Mouse (Mus musculus) adrenal gland, adult 2 months (tissue): ENCODE data around the gene Prkab2. TPM values are rescaled to one million over a fixed set of nuclear protein-coding genes. Genes with fewer than 3 reads are reported as not detected.
A peak's percentile ranks its signal among the peaks of the same experiment; 100 is the strongest.

Experiments used
- DNase-seq: peaks from one replicate; pipeline ENCODE4 v3.0.0; 2021
- long read RNA-seq: library from polyadenylated mRNA; stranded (forward); transcript quantifications from one replicate; pipeline ENCODE4 v2.0.0, GENCODE M21; 2021
- polyA plus RNA-seq: library from polyadenylated mRNA; depleted of rRNA; stranded (reverse); fragments of >200 nt; gene quantifications from 2 replicates; pipeline ENCODE4 v1.2.3, GENCODE M21; 2012; rRNA removed
- total RNA-seq, 2 experiments: library from RNA; stranded (reverse); gene quantifications; 2 replicates each; pipeline ENCODE4 v1.2.3; 2021

The Prkab2 gene
- 1 to 10 TPM; 8.3 to 9.6 TPM for total RNA-seq
- polyA plus RNA-seq, result 3.1 and 3.9 TPM in 2 replicates
- long read RNA-seq, partial matches to known transcripts, result 1 of 3 reads
- long read RNA-seq, other reads (novel, unspliced or antisense), result 2 of 3 reads

DNA sequence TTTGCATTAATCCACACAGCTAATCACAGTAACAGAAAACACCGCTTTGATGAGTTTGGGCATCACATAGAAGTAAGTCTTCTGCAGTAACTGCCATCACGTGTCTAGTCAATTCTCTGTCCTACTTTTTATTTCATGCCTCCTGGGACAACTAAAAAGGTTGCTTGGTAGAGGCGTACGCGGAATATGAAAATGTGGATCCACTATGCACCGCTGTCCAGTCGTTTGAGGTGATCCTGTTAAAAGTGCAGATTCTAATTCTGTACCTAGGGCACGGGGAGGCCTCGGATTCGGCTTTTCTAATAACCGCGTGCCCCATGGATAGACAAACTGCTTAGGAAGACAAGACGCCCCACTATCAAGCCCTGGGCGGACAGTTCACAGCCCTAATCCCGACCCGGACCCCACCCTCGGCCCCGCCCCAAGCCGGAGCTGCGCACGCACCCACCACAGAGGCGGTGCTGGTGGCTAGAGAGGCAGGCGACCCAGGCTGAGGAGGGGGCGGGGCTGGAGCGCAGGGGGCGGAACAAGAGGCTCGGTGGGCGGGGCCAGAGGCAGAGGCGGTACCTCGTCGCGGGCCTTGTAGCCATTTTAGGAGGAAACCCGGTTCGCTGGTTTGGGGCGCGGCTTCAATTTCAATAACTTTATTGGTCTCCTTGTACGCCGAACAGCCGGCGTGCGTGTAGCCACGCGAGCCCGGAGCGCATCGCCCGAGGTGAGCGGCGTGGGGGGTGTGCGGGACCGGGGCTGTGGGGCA is at the start of gene Prkab2:
TSS of gene Prkab2 (plus strand) at position 539 of the 757 bp plus-strand sequence.
- DNase-seq, result peak; percentile 100

DNA sequence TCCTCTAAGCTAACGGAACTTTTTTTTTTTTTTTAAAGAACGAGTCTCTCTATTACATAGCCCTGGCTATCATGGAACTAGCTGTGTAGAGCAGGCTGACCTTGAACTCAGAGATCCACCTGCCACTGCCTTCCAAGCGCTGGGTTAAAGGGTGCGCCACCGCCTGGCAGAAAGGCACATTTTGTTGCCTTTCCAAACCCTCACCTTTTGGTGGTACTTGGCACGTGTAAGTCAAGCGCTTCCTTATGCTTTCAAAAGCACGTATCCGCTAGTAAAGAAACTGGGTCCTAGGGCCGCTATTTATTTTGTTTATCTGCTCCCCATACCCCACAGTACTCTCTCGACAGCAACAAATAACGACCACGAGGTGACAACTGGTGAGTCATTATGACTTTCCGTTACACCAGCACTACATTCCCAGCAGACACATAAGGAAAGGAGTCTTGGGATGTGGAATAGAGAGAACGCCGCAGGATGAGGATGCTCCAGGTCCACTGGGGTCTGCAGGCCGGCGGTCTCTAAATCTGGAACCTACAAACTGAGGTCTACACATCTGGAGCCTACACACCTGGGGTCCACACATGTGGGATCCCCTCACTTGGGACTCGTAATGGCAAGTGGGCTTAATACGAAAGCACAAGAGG is 48.7 kb upstream of the Prkab2 start:
- peak; percentile 58 for DNase-seq

DNA sequence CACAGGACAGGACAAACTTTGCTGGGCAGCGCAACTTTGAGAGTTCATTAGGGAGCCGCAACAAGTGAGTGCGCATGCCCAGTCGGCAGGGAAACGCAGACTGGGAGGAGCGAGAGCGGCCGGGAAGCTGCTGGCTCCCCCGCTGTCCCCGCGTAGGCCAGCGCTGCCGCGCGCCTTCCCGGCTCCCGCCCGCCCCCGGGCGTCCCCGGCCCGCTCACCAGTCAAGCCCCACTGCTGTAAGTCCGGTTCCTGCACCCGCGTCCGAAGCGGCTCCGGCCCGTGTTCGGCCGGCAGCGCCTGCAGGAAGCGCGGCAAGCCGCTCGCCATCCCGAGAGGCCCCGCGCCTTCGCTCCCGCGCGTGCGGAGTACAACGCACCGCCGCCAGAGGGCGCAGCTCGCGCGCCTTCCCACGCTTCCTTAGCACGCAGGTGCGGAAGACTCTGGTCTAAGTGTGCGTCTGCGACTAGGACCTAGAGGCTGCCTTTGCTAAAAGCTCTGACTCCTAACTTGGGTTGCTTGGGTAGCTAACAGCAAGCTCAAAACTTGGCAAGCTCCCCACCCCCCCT is 48.1 kb upstream of the Prkab2 start, which contains the start of gene Chd1l:
TSS of gene Chd1l (minus strand) at position 359 of the 566 bp plus-strand sequence.
- DNase-seq, result peak; percentile 94

DNA sequence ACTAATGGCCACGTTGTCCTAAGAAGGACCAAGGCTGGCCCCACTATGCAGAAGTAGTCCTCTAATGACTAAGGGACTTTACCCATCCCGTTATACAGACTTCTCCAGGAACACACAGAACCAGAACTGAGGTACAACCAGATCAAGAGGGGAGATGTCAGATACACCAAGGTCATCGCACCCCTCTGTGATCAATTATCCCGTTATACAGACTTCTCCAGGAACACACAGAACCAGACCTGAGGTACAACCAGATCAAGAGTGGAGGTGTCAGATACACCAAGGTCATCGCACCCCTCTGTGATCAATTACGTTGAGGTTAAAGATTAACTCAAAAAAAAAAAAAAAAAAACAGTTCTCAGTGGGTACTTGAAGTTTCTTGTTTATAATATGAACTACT is 47.0 kb upstream of the Prkab2 start:
- DNase-seq, result no peak

DNA sequence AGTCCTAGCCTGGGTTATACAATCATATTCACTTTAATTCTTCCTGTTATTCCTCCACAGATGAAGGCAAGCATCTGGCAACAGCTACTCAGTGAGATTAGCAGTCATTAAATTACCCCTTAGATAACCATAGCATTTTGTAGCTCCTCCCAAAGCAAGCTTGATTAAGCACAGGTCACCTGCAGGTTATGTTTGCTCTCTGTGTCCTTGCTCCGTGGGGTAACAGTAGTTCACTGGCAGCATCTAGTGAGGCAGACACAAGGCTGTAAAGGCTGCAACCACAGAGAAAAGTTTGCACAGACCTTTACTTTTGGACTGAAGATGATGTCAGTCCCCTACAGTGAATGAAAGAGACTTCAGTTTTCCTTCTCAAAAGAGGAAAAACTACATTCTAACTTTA is 42.8 kb upstream of the Prkab2 start:
- DNase-seq, result no peak

DNA sequence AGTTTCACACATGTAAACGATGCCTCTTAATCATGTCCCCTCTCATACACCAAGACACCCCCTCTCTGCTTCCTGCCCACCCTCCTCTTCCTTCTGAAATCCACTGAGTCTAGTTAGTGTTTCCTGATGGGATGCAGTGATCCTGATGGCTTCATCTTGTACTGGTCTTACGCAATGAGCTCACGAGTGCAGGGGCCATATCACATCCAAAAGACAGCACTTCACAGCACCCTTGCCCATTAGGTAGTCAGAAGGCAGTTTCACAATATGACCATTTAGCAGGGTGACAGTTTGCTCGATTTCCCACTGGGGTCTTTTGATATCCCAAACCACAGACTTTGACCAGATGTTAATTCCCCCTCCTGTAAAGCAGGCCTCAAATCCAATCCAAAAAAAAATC is 42.1 kb upstream of the Prkab2 start:
- no peak for DNase-seq

DNA sequence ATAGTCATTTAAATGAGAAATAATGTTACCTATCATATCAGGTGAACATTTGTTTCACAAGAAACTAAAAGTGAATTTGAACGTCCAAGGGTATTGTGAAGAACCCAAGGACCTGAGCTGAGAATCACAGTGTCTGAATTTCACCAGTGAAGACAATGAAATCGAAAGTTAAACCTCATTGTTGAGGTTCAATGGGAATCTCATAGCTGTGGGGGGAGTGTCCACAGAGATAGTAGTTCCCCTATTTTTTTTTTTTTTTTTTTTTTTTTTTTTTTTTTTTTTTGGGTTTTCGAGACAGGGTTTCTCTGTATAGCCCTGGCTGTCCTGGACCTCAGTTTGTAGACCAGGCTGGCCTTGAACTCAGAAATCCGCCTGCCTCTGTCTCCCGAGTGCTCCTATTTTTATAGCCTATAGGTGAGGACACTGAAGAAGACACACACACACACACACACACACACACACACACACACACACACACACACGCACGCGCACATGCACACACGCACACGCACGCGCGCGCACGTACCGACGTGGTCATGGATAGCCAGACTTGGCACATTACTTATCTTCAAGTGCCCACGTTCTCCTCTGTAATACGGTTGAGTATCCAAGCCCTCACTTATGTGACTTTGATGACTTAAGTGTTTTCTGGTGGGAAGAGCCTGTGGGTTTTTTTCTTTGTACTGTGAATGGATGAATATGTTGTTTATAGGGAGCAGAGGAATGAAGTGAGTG is 40.7 kb upstream of the Prkab2 start:
- no peak for DNase-seq

DNA sequence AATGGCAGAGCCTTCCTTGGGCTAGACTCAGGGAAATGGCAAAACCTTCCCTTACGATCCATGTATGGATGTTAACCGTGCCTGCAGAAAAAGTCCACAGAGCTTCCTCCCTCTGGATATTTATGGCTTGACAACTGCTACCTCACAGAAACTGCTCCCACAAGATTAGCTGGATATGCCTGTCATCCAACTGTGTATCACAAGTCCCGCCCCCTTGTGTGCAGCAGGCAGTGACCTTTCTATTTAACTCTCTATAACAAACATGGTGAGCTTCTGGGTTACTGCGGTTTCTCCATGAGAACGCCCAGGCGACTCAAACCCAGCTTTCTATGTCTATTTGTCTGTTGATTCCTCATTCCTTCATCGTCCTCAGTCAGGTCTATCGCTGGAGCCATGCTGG is 40.1 kb upstream of the Prkab2 start:
- no peak for DNase-seq

DNA sequence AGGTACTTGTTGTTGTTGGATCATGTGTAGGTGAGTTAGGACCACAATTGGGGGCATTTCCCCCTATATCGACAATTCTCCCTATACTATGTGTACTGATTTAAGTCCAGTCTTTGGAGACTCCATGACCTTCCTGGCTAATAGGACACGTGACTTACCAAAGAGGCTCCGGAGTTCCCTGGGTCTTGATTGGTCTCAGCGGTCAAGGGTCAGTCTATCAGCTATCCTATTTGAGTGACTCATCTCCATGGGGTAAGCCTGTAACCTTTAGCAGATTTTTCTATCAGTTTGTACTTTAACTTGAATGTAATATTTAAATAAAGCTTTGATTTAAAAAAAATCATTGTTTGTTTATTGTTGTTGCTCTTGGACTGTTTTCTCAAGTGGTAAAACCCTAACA is 37.3 kb upstream of the Prkab2 start:
- no peak for DNase-seq

DNA sequence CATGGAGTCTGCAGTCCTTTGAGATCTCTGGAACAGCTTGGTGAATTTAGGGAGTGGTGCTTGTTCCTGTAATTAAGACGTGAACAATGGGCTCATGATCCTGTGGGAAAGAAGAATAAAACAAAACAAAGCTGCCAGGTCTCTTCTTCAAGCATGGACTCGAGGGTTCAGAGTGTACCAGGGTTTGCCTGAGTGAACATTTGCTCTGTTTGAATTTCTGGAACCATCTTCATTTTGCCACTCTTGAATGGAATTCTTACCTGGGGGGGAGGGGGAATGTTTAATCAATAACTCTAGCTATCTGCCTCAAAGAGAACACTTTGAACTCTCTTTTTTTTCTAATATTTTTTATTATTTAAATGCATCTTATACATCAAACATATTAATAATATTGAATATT is 33.4 kb upstream of the Prkab2 start:
- DNase-seq, result no peak

DNA sequence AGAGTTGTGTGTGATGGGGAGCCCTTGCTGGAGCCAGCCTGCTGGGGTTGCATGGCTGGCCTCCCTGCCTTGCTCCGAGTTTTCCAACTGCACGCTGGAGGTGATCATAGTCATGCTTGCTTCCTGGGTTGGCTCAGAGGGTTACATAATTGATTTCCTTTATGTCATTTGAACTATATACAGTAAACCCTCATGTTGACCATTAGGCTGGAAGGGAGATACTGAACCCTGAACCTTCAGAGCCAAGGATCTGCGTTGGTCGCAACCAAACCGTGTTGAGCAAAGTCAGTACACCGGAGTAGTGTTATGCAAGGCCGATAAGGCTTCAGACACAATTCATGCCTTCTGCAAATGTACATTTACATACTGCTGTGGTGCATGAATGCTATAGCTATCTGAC is 30.1 kb upstream of the Prkab2 start:
- no peak for DNase-seq

DNA sequence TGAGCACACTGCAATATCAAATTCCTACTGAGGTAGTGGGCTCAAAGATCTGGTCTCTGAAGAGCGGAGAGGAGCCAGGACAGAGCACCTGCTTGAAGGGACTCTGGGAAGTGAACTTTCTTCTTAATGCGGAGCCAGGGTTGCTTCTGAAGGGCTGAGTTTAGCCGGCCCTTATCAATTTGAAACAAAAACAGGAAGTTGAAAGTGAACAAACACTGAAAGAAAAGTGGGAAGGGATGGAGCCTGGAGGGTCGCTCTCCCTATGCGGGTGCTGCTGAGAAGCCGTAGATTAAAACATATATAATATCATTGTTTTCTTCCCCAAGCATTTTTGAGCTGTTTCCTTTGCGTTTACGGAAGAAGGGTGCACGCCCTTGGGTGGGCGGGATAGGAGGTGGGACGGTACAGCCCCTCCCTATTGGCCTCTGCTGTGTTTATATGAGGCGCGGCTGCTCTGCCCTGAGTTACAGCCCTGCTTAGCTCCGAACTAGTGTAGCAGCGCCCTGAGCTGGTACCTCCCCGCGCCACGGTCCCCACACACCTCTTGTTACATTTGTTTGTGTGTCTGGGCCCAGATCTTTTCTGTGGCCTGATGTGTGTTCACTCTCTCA is 29.5 kb upstream of the Prkab2 start, which contains the start of gene Fmo5:
TSS of gene Fmo5 (plus strand) at position 414 of the 611 bp plus-strand sequence.
- peak; percentile 89 for DNase-seq

DNA sequence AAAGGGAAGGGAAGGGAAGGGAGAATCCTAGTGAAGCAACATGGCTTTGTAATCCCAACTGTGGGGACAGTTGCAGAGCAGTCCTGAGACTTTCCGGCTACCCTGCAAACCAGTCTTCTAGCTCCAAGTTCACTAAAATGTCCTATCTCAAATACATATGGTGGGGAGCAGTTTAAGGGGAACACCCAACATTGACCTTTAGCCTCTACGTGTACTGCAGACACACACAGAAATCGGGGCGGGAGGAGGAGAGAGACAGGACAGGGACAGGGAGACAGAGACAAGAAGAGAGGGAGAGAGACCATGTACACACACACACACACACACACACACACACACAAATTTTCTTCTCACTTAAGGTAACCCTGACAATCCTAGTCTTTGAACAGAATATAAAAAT is 28.1 kb upstream of the Prkab2 start:
- DNase-seq, result no peak

DNA sequence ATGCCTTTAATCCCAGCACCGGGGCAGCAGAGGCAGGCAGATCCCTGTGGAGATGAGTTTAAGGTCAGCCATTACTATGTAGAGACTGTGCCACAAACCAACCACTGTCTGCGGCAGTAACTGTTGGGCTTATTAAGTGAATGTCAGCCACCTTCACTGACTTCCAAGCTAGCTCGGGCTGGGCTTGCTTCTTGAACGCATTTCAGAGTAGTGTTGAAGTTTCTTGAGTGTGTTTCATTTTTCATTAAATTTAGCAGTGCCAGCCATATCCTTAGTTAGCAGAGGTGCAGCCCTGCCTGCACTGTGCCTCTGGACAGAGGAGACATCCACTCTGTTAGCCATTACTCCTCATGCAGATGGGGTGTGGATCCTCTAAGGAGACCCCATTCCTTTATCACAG is 27.2 kb upstream of the Prkab2 start:
- no peak for DNase-seq

DNA sequence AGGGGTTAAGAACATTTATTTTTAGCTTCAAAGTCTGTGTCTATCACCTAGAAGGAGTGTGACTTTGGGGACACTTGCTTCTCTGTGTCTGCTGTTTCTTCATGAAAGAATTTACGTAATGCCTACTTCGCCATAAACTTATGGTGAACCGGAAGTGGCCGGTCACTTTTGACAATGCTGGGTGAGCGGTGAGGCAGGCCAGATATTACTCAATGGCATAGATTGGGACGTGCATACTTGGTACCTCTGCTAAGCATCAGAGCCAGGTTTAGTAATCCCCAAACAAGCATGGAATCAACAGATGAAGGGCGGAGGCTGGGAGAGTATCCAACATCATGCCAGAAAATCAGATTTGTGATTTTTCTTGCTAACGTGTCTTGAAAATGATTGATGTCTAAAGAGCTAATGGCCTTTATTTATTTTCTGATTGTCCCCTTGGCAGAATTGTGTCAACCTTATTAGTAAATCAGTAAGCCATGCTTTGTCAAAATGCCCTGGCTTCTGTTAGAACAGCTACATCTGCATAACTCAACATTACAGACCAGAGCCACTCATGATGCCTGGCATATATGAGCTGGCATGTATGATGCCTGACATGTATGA is 26.6 kb upstream of the Prkab2 start:
- no peak for DNase-seq

DNA sequence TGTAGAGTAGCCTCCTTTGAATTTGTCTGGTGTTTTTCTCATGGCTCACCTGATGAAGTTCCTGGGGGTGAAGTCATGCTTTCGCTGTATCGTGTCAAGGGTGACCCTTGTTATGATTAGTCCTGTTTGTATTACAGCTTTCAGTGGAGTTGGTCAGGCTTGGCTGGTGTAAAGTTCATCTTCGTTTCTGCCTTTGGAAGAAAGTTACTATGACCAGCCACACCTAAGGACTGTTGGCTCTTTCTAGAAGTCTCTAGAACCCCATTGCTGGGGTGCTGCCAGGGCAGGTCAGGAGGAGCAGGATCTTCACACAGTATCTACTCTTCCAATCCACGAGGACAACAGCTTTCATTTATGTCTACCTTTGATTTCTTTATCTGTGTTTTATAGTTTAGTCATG is 24.5 kb upstream of the Prkab2 start:
- no peak for DNase-seq

DNA sequence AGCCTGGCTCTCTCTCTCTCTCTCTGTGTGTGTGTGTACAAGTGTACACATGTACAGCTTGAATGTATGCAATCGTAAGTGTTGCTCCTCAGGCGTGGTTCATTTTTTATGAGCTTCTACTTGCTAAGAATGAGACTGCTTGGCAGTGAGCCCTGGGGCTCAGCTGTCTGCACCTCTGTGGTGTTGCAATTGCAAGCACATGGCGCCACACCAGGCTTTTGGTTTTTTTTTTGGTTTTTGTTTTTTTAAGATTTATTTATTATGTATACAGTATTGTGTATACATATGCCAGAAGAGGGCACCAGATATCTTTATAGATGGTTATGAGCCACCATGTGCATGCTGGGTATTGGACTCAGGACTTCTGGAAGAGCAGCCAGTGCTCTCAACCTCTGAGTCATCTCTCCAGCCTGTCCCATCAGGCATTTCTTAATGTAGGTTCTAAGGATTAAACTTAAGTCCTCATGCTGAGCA is 23.7 kb upstream of the Prkab2 start:
- peak; percentile 50 for DNase-seq

DNA sequence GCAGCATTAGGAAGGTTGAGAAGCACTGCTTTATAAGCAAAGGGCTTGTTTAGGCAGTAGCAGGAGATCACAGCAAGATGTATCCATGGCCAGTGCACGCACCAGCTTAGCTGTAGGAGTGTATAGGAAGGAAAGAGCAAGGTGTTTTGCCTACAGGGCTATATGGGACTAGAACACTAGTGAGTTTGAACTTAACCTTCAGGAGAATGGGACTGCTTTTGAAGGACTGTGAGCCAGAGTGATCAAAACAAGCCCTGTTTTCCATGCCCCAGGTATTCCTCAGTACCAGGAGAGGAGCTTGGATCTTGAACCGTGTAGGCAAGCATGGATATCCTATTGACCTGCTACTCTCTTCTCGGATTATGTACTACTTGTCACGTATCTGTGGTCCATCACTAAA is 16.6 kb upstream of the Prkab2 start:
- DNase-seq, result no peak

DNA sequence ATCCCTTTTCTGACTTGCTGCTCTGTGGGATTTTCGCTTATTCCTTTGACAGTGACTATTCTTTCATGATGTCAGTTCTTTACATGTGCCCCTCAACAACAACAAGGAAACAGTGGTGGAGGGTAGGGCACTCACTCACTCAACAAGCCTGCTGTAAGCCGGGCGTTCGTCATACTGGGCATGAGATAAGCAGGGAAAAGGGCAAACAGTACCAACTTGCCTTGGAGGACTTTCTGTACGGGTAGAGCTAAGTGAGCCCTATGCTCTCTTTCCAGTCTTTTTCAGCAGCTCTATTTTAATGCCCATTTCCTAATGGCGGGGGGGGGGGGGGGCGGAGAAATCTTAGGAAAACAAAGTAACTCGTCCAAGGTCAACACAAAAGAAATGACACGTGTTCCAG is 16.0 kb upstream of the Prkab2 start:
- no peak for DNase-seq

DNA sequence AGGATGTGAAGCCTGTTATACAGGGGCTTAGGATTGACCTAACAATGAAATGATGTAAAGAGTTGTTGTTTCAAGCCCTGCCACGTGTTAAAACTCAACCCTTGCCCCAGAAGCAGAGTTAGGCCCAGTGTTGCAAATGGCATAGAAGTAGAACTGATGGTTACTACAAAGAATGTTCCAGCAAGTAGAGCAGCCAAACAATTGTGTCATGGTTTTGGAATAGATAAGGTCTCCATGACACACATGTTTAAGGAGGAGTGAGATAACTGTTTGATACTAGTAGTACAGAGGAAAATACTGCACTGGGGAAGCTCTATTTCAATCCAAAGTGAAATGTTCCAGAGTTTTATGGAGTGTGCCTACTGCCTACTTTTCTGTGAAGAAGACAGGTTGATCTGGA is 9.5 kb upstream of the Prkab2 start:
- DNase-seq, result no peak

DNA sequence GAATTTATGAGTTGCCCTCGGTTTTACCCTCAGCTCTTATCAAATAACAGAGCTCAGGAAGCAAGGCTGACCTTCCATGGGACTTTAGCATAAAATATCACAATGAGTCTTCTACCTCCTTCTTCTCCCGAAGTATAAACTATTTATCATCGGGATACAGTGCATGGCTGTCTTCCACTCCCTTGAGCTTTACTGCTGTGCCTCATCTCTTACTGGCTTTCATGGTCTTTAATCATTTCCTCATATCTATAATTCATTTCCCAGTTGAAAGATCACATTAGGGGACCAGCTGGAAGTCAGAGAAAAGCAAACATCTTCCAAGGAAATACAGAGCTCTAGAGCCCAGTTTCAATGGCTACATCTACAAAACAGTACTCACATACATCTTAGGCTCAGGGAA is 9.0 kb upstream of the Prkab2 start:
- DNase-seq, result no peak
